Mouse (Mus musculus): ENCODE results near the gene Polr1a. TPM values are rescaled to one million over a fixed set of nuclear protein-coding genes. Genes with fewer than 3 reads are reported as not detected.
"Not testable (repeated sequence)": the region's sequence is repeated elsewhere in the genome, so short reads cannot be mapped to it uniquely, and the experiment has no call there.

Polr1a gene
- polyA plus RNA-seq, 1 experiment from 2014 or later, result 30.1 TPM

- Histone ChIP-seq H3K9me3 (replicated peaks) (no peaks in the 10 kb centered on the region), H3K27me3 (no peaks in the 10 kb centered on the region), H3K9ac (no peak overlapping the region), H3K36me3 (peaks cover 87% of the 10 kb centered on the region), H3K27ac (replicated peaks) (no peak overlapping the region), H3K4me2 (replicated peaks) (no peak overlapping the region), H3K4me1 (no peaks in the 10 kb centered on the region), H3K4me3 (replicated peaks) (no peak overlapping the region)
- 93% methylated on average over 7 of the region's 7 CpGs for WGBS
- ATAC-seq (ENCODE audit: insufficient number of reproducible peaks, low FRiP score, low TSS enrichment, low read depth), result no peak
These were observed 11.9 kb downstream of the Polr1a start for GRCm38 (mm10) chr6:71920752-71921151.

GRCm38 (mm10) chr6:71925233-71925632 is 16.4 kb downstream of the Polr1a start:
- 85% methylated on average over 5 of the region's 5 CpGs for WGBS
- H3K27me3 ChIP-seq; H3K4me2 ChIP-seq (replicated peaks); H3K9ac ChIP-seq; H3K4me1 ChIP-seq; H3K9me3 ChIP-seq (replicated peaks); ATAC-seq (ENCODE audit: insufficient number of reproducible peaks, low FRiP score, low TSS enrichment, low read depth); H3K27ac ChIP-seq (replicated peaks); H3K4me3 ChIP-seq (replicated peaks): not testable (repeated sequence)
- H3K36me3 ChIP-seq, result peaks cover 88% of the 10 kb centered on the region

- no peak; the same call in 1 of the 2 replicates for ATAC-seq (ENCODE audit: insufficient number of reproducible peaks, low FRiP score, low TSS enrichment, low read depth)
- no peak overlapping the region for H3K4me2 ChIP-seq (replicated peaks)
- H3K27ac ChIP-seq (replicated peaks), result no peak overlapping the region
- H3K9me3 ChIP-seq (replicated peaks), result no peaks in the 10 kb centered on the region
- no peak overlapping the region for H3K4me3 ChIP-seq (replicated peaks)
- H3K36me3 ChIP-seq, result peaks cover 90% of the 10 kb centered on the region
- H3K27me3 ChIP-seq, result no peaks in the 10 kb centered on the region
- H3K4me1 ChIP-seq, result no peaks in the 10 kb centered on the region
- no peak overlapping the region for H3K9ac ChIP-seq
These were observed 19.1 kb downstream of the Polr1a start for GRCm38 (mm10) chr6:71927911-71928310.

- H3K4me1 ChIP-seq, result peaks cover 11% of the 10 kb centered on the region
- H3K4me3 ChIP-seq (replicated peaks), result no peak overlapping the region
- no peak overlapping the region for H3K9ac ChIP-seq
- 84% methylated on average over 10 of the region's 10 CpGs for WGBS
- no peak for ATAC-seq (ENCODE audit: insufficient number of reproducible peaks, low FRiP score, low TSS enrichment, low read depth)
- H3K27ac ChIP-seq (replicated peaks), result no peak overlapping the region
- no peaks in the 10 kb centered on the region for H3K9me3 ChIP-seq (replicated peaks)
- peaks cover 83% of the 10 kb centered on the region for H3K36me3 ChIP-seq
- no peaks in the 10 kb centered on the region for H3K27me3 ChIP-seq
- no peak overlapping the region for H3K4me2 ChIP-seq (replicated peaks)
These were observed 21.2 kb downstream of the Polr1a start for GRCm38 (mm10) chr6:71930053-71930452.

- ATAC-seq (ENCODE audit: insufficient number of reproducible peaks, low FRiP score, low TSS enrichment, low read depth), result no peak
- 82% methylated on average over 12 of the region's 12 CpGs for WGBS
- H3K4me1 ChIP-seq, result peaks cover 15% of the 10 kb centered on the region
These were observed 22.1 kb downstream of the Polr1a start for GRCm38 (mm10) chr6:71930830-71931437.

GRCm38 (mm10) chr6:71932347-71932746 is 23.5 kb downstream of the Polr1a start:
- ATAC-seq (ENCODE audit: insufficient number of reproducible peaks, low FRiP score, low TSS enrichment, low read depth), result no peak
- 84% methylated on average over 5 of the region's 5 CpGs for WGBS

More at GRCm38 (mm10) chr6:71930830-71931437, 22.1 kb downstream of the Polr1a start:
- Histone ChIP-seq H3K4me2 (replicated peaks) (no peak overlapping the region), H3K9me3 (replicated peaks) (no peaks in the 10 kb centered on the region), H3K9ac (no peak overlapping the region), H3K27ac (replicated peaks) (no peak overlapping the region), H3K36me3 (peaks cover 79% of the 10 kb centered on the region), H3K27me3 (no peaks in the 10 kb centered on the region), H3K4me3 (replicated peaks) (no peak overlapping the region)

GRCm38 (mm10) chr6:71934081-71934556 is 25.3 kb downstream of the Polr1a start:
- Histone ChIP-seq H3K4me1 (peaks cover 15% of the 10 kb centered on the region), H3K27ac (replicated peaks) (no peak overlapping the region), H3K9me3 (replicated peaks) (no peaks in the 10 kb centered on the region), H3K27me3 (no peaks in the 10 kb centered on the region), H3K36me3 (peaks cover 78% of the 10 kb centered on the region), H3K4me3 (replicated peaks) (no peak overlapping the region), H3K4me2 (replicated peaks) (no peak overlapping the region), H3K9ac (no peak overlapping the region)
- peak; percentile 73 for ATAC-seq (ENCODE audit: insufficient number of reproducible peaks, low FRiP score, low TSS enrichment, low read depth)
- WGBS, result 42% methylated on average over 2 of the region's 2 CpGs

More at GRCm38 (mm10) chr6:71932347-71932746, 23.5 kb downstream of the Polr1a start:
- no peak overlapping the region for H3K4me3 ChIP-seq (replicated peaks)
- peaks cover 15% of the 10 kb centered on the region for H3K4me1 ChIP-seq
- no peak overlapping the region for H3K27ac ChIP-seq (replicated peaks)
- H3K9ac ChIP-seq, result no peak overlapping the region
- H3K36me3 ChIP-seq, result peaks cover 79% of the 10 kb centered on the region
- H3K4me2 ChIP-seq (replicated peaks), result no peak overlapping the region
- H3K9me3 ChIP-seq (replicated peaks), result no peaks in the 10 kb centered on the region
- no peaks in the 10 kb centered on the region for H3K27me3 ChIP-seq

GRCm38 (mm10) chr6:71935737-71936136 is 26.9 kb downstream of the Polr1a start:
- ATAC-seq (ENCODE audit: insufficient number of reproducible peaks, low FRiP score, low TSS enrichment, low read depth), result no peak
- no peak overlapping the region for H3K4me3 ChIP-seq (replicated peaks)
- no peaks in the 10 kb centered on the region for H3K9me3 ChIP-seq (replicated peaks)
- 48% methylated on average over 2 of the region's 2 CpGs for WGBS
- H3K4me2 ChIP-seq (replicated peaks), result no peak overlapping the region
- no peaks in the 10 kb centered on the region for H3K27me3 ChIP-seq
- peaks cover 62% of the 10 kb centered on the region for H3K36me3 ChIP-seq
- H3K27ac ChIP-seq (replicated peaks), result peak overlapping the region; percentile 23; the same call in 1 of the 2 replicates
- H3K4me1 ChIP-seq, result peaks cover 20% of the 10 kb centered on the region
- H3K9ac ChIP-seq, result no peak overlapping the region

GRCm38 (mm10) chr6:71940912-71941311 is 32.1 kb downstream of the Polr1a start:
- Histone ChIP-seq H3K4me2 (replicated peaks) (no peak overlapping the region), H3K36me3 (peaks cover 43% of the 10 kb centered on the region), H3K4me1 (peaks cover 9% of the 10 kb centered on the region), H3K9me3 (replicated peaks) (no peaks in the 10 kb centered on the region), H3K9ac (no peak overlapping the region), H3K27me3 (no peaks in the 10 kb centered on the region), H3K4me3 (replicated peaks) (no peak overlapping the region), H3K27ac (replicated peaks) (no peak overlapping the region)
- WGBS, result 40% methylated on average over 6 of the region's 6 CpGs
- ATAC-seq (ENCODE audit: insufficient number of reproducible peaks, low FRiP score, low TSS enrichment, low read depth), result no peak

- 87% methylated on average over 6 of the region's 6 CpGs for WGBS
- H3K27me3 ChIP-seq, result no peaks in the 10 kb centered on the region
These were observed 36.2 kb downstream of the Polr1a start for GRCm38 (mm10) chr6:71945101-71945500.

GRCm38 (mm10) chr6:71946121-71946520 is 37.3 kb downstream of the Polr1a start:
- H3K4me2 ChIP-seq (replicated peaks), result no peak overlapping the region
- ATAC-seq (ENCODE audit: insufficient number of reproducible peaks, low FRiP score, low TSS enrichment, low read depth), result no peak
- 90% methylated on average over 8 of the region's 8 CpGs for WGBS
- peaks cover 54% of the 10 kb centered on the region for H3K36me3 ChIP-seq
- H3K27ac ChIP-seq (replicated peaks), result no peak overlapping the region
- H3K27me3 ChIP-seq, result no peaks in the 10 kb centered on the region
- no peak overlapping the region for H3K4me3 ChIP-seq (replicated peaks)
- no peak overlapping the region for H3K9ac ChIP-seq
- peaks cover 2% of the 10 kb centered on the region for H3K4me1 ChIP-seq
- H3K9me3 ChIP-seq (replicated peaks), result no peaks in the 10 kb centered on the region

More at GRCm38 (mm10) chr6:71945101-71945500, 36.2 kb downstream of the Polr1a start:
- Histone ChIP-seq H3K4me3 (replicated peaks) (no peak overlapping the region), H3K9me3 (replicated peaks) (no peaks in the 10 kb centered on the region), H3K4me2 (replicated peaks) (no peak overlapping the region), H3K9ac (no peak overlapping the region), H3K4me1 (peaks cover 9% of the 10 kb centered on the region), H3K27ac (replicated peaks) (no peak overlapping the region), H3K36me3 (peaks cover 43% of the 10 kb centered on the region)
- ATAC-seq (ENCODE audit: insufficient number of reproducible peaks, low FRiP score, low TSS enrichment, low read depth), result no peak

- H3K9me3 ChIP-seq (replicated peaks), result no peaks in the 10 kb centered on the region
- no peaks in the 10 kb centered on the region for H3K27me3 ChIP-seq
- H3K9ac ChIP-seq, result no peak overlapping the region
- 60% methylated on average over 3 of the region's 3 CpGs for WGBS
- peaks cover 76% of the 10 kb centered on the region for H3K36me3 ChIP-seq
- no peaks in the 10 kb centered on the region for H3K4me1 ChIP-seq
- no peak overlapping the region for H3K27ac ChIP-seq (replicated peaks)
- H3K4me3 ChIP-seq (replicated peaks), result no peak overlapping the region
- H3K4me2 ChIP-seq (replicated peaks), result no peak overlapping the region
- no peak for ATAC-seq (ENCODE audit: insufficient number of reproducible peaks, low FRiP score, low TSS enrichment, low read depth)
These were observed 40.9 kb downstream of the Polr1a start for GRCm38 (mm10) chr6:71949721-71950120.
